In the genomic region with DNA sequence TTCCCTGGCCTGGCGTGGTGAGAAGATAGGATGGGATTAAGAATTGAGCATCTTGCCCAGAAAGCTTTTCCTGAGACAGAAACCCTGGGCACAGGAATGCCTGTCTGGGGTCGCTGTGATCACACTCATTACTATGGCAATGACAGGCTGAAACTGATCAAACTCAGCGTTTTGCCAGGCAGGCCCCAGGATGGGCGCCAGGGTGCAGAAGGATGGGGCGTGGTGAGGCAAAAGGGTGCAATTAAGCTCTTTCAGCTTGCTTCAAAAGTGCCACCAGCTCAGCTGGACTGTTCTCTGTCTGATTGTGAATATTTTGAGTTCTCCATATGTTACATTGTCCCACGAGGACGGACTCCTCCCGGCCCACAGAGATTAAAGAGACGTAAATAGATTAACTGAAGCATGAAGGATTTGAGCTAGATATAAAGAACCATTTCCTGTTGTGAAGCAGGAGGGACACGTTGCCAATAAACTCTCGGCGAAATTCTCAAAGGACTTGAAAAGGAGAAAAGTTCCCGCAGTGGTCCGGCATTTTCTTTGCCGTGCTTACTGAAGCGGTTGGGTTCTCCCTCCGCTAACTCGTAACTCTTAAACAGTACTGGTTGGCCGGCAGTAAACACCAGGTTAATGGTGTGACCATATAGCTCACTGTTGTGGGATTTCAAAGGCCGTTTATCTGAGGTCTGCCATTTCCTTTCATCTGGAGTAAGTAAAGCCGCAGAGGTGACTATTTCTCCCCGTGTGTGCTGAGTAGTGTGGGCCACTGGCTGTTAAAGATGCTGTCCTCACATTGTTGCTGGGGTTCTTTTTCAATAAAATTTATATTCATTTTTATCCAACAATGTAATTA, we compare ENCODE assay signal across 9 mouse cellular contexts. TPM values are rescaled to one million over a fixed set of nuclear protein-coding genes. Genes with fewer than 3 reads are reported as not detected.
DNase-seq lines count a peak whose midpoint lies in the region; ATAC-seq lines count a peak whose summit lies in the region.
"Had no signal": no experiment of that assay in that cellular context is flagged by ENCODE, and none has a peak within 500 bp of the region (broad histone marks: within the 10 kb centered on the region; RNA-seq: fewer than 3 reads in every experiment).

No protein-coding gene starts in this region.

- 30% methylated on average over 22 of the region's 22 CpGs for WGBS in lung, embryonic 15.5 days
- WGBS in forebrain, embryonic 11.5 days = 10% methylated on average over 22 of the region's 22 CpGs
- 12% methylated on average over 22 of the region's 22 CpGs for WGBS in limb, embryonic 12.5 days
- 24% methylated on average over 22 of the region's 22 CpGs for WGBS in liver, embryonic 12.5 days (ENCODE audit: insufficient replicate concordance)

- peaks cover 20% of the 10 kb centered on the region; the same call in 1 of the 2 replicates for H3K27me3 ChIP-seq in lung, embryonic 15.5 days
- peaks cover 15% of the 10 kb centered on the region for H3K27me3 ChIP-seq in forebrain, embryonic 11.5 days (ENCODE audit: control insufficient read depth, insufficient read depth, low read length)
- H3K27me3 ChIP-seq in limb, embryonic 12.5 days = peaks cover 64% of the 10 kb centered on the region
- H3K27me3 ChIP-seq in liver, embryonic 12.5 days (replicated peaks) = peaks cover 62% of the 10 kb centered on the region

- DNase-seq in lung, postnatal 25 days (ENCODE audit: low spot score) = no peak
- peak; percentile 75 for DNase-seq in forebrain, embryonic 11.5 days (ENCODE audit: low spot score)
- peak; percentile 55 for DNase-seq in retina, postnatal 1 day
- DNase-seq in layer of hippocampus, adult 8-10 months (ENCODE audit: low spot score in 2 of 2) = no peak
- no peak for DNase-seq in cerebellum, adult 9-10 months

- H3K27ac ChIP-seq in lung, embryonic 15.5 days = no peak overlapping the region
- H3K27ac ChIP-seq in forebrain, embryonic 11.5 days (ENCODE audit: low read depth, low read length) = peak overlapping the region; percentile 25; the same call in 1 of the 2 replicates
- no peak overlapping the region for H3K27ac ChIP-seq in limb, embryonic 12.5 days
- no peak overlapping the region for H3K27ac ChIP-seq in liver, embryonic 12.5 days

- no peak overlapping the region for H3K4me3 ChIP-seq in lung, embryonic 15.5 days
- H3K4me3 ChIP-seq in forebrain, embryonic 11.5 days (ENCODE audit: low read depth, low read length) = peak overlapping the region; percentile 30
- H3K4me3 ChIP-seq in limb, embryonic 12.5 days (replicated peaks) = peak overlapping the region; percentile 31
- no peak overlapping the region for H3K4me3 ChIP-seq in liver, embryonic 12.5 days
- H3K4me3 ChIP-seq: erythroblast, embryonic 14.5 days had no signal

- peaks cover 19% of the 10 kb centered on the region for H3K4me1 ChIP-seq in lung, embryonic 15.5 days
- H3K4me1 ChIP-seq in forebrain, embryonic 11.5 days (replicated peaks; ENCODE audit: control insufficient read depth, insufficient read depth, low read length) = peaks cover 7% of the 10 kb centered on the region; the same call in 1 of the 2 replicates
- H3K4me1 ChIP-seq in limb, embryonic 12.5 days (replicated peaks) = peaks cover 13% of the 10 kb centered on the region
- no peaks in the 10 kb centered on the region for H3K4me1 ChIP-seq in liver, embryonic 12.5 days

- peak overlapping the region; percentile 69; the same call in 1 of the 2 replicates for H3K4me2 ChIP-seq in lung, embryonic 15.5 days
- peak overlapping the region; percentile 65 for H3K4me2 ChIP-seq in forebrain, embryonic 11.5 days (ENCODE audit: low read depth, low read length, severe bottlenecking)
- H3K4me2 ChIP-seq in limb, embryonic 12.5 days = peak overlapping the region; percentile 66
- H3K4me2 ChIP-seq in liver, embryonic 12.5 days = no peak overlapping the region

- H3K9ac ChIP-seq in lung, embryonic 15.5 days = no peak overlapping the region
- H3K9ac ChIP-seq in forebrain, embryonic 11.5 days (ENCODE audit: low read length) = peak overlapping the region; percentile 60; the same call in 1 of the 2 replicates
- no peak overlapping the region for H3K9ac ChIP-seq in limb, embryonic 12.5 days (replicated peaks)
- no peak overlapping the region for H3K9ac ChIP-seq in liver, embryonic 12.5 days

- H3K9me3 ChIP-seq in lung, embryonic 15.5 days = no peaks in the 10 kb centered on the region
- no peaks in the 10 kb centered on the region for H3K9me3 ChIP-seq in forebrain, embryonic 11.5 days (ENCODE audit: control insufficient read depth, low read length)
- no peaks in the 10 kb centered on the region for H3K9me3 ChIP-seq in limb, embryonic 12.5 days
- no peaks in the 10 kb centered on the region for H3K9me3 ChIP-seq in liver, embryonic 12.5 days (replicated peaks)

- no peaks in the 10 kb centered on the region for H3K36me3 ChIP-seq in lung, embryonic 15.5 days
- H3K36me3 ChIP-seq in forebrain, embryonic 11.5 days (ENCODE audit: control insufficient read depth, insufficient read depth, low read length) = no peaks in the 10 kb centered on the region
- H3K36me3 ChIP-seq in limb, embryonic 12.5 days = no peaks in the 10 kb centered on the region
- H3K36me3 ChIP-seq in liver, embryonic 12.5 days = no peaks in the 10 kb centered on the region

- no peak for ATAC-seq in lung, embryonic 15.5 days (ENCODE audit: borderline replicate concordance, extremely low read depth, low FRiP score, low TSS enrichment)
- ATAC-seq in forebrain, embryonic 11.5 days (replicated peaks; ENCODE audit: low FRiP score) = peak; percentile 72
- no peak for ATAC-seq in limb, embryonic 12.5 days (ENCODE audit: insufficient number of reproducible peaks, insufficient read depth, low FRiP score, low TSS enrichment, low read depth)
- no peak for ATAC-seq in liver, embryonic 12.5 days

RNA-seq across cellular contexts. Expression of gene Ky, which starts 40.1 kb away (rescaled TPM):
- 0.15 and 0.36 TPM in 2 replicates for polyA plus RNA-seq in lung, embryonic 15.5 days (2015; fragmentation: Nextera tagmentation; extraction: Ambion mirVana)
- 0.08 and 0.32 TPM in 2 replicates for polyA plus RNA-seq in forebrain, embryonic 11.5 days (2014; fragmentation: Nextera tagmentation; extraction: Ambion mirVana)
- 0.15 and 0.70 TPM in 2 replicates for polyA plus RNA-seq in limb, embryonic 12.5 days (2016; fragmentation: Nextera tagmentation; extraction: Ambion mirVana)
- 1 to 10 TPM; 1.8 to 3.4 (median 2.7) TPM for total RNA-seq in layer of hippocampus, adult 8-10 months (2022)
- polyA plus RNA-seq in liver, embryonic 12.5 days (2016; fragmentation: Nextera tagmentation; extraction: Ambion mirVana) = not detected in 2 replicates
- polyA plus RNA-seq: erythroblast, embryonic 14.5 days had no signal

Comparison
In these comparisons a context has a peak if more than half of its experiments do, and no peak if none do; other contexts are left out.
1. H3K4me3 ChIP-seq: peak in forebrain, embryonic 11.5 days (single experiment) and limb, embryonic 12.5 days (single experiment); none in lung, embryonic 15.5 days (single experiment) and liver, embryonic 12.5 days (single experiment).
2. DNase-seq: peak in forebrain, embryonic 11.5 days (single experiment) and retina, postnatal 1 day (single experiment); none in lung, postnatal 25 days (single experiment), layer of hippocampus, adult 8-10 months (0 of 2) and cerebellum, adult 9-10 months (single experiment).